In genomic region chr7:110245128-110245527, GRCm38 (mm10) we compare ENCODE assay signal across 16 mouse cellular contexts. TPM values are rescaled to one million over a fixed set of nuclear protein-coding genes. Genes with fewer than 3 reads are reported as not detected.
DNase-seq lines count a peak whose midpoint lies in the region; ATAC-seq and TF ChIP-seq lines count a peak whose summit lies in the region.
"Had no signal": no experiment of that assay in that cellular context is flagged by ENCODE, and none has a peak within 500 bp of the region (broad histone marks: within the 10 kb centered on the region; RNA-seq: fewer than 3 reads in every experiment).

No protein-coding gene starts in this region.

- no peak for DNase-seq in embryonic facial prominence, embryonic 10.5 days (ENCODE audit: low spot score)
- peak; percentile 71 for DNase-seq in gastrocnemius, adult 2 months
- DNase-seq in heart, embryonic 10.5 days (ENCODE audit: low spot score) = no peak
- DNase-seq in heart, postnatal 36 days = peak; percentile 49 to 55
- no peak for DNase-seq in kidney, postnatal 4 days
- DNase-seq: layer of hippocampus, adult 9-11 months; liver, embryonic 13.5 days; lung, postnatal 36 days; thymus, postnatal 14 days had no signal

- no peak overlapping the region for H3K4me2 ChIP-seq in embryonic facial prominence, embryonic 15.5 days (replicated peaks)
- H3K4me2 ChIP-seq in intestine, postnatal 0 days (replicated peaks; ENCODE audit: low read depth) = no peak overlapping the region
- H3K4me2 ChIP-seq: hindbrain, embryonic 15.5 days; liver, embryonic 13.5 days; midbrain, embryonic 13.5 days; neural tube, embryonic 13.5 days had no signal

- no peak for TF ChIP-seq CTCF in gastrocnemius, adult 2 months (IDR thresholded peaks at IDR 0.05)
- TF ChIP-seq CTCF in intestine, postnatal 0 days (IDR thresholded peaks at IDR 0.05; ENCODE audit: low read depth) = no peak

- H3K4me1 ChIP-seq in embryonic facial prominence, embryonic 15.5 days = peaks cover 14% of the 10 kb centered on the region; the same call in 1 of the 2 replicates
- no peaks in the 10 kb centered on the region for H3K4me1 ChIP-seq in embryonic facial prominence, embryonic 10.5 days
- H3K4me1 ChIP-seq in heart, embryonic 10.5 days = peaks cover 17% of the 10 kb centered on the region; the same call in 1 of the 2 replicates
- H3K4me1 ChIP-seq in intestine, postnatal 0 days (replicated peaks; ENCODE audit: control insufficient read depth, insufficient read depth, low read length) = no peaks in the 10 kb centered on the region
- H3K4me1 ChIP-seq: hindbrain, embryonic 15.5 days; liver, embryonic 13.5 days; midbrain, embryonic 13.5 days; neural tube, embryonic 13.5 days had no signal

- H3K4me3 ChIP-seq in embryonic facial prominence, embryonic 15.5 days (replicated peaks) = no peak overlapping the region
- H3K4me3 ChIP-seq in embryonic facial prominence, embryonic 10.5 days = no peak overlapping the region
- no peak overlapping the region; the same call in 1 of the 2 replicates for H3K4me3 ChIP-seq in gastrocnemius, adult 2 months
- H3K4me3 ChIP-seq in heart, embryonic 10.5 days = no peak overlapping the region
- H3K4me3 ChIP-seq in intestine, postnatal 0 days (ENCODE audit: low read depth, low read length) = no peak overlapping the region
- H3K4me3 ChIP-seq: erythroblast, embryonic 14.5 days; hindbrain, embryonic 15.5 days; liver, embryonic 13.5 days; midbrain, embryonic 13.5 days; neural tube, embryonic 13.5 days had no signal

- H3K9me3 ChIP-seq in embryonic facial prominence, embryonic 15.5 days (replicated peaks) = no peaks in the 10 kb centered on the region
- H3K9me3 ChIP-seq in embryonic facial prominence, embryonic 10.5 days = no peaks in the 10 kb centered on the region
- H3K9me3 ChIP-seq in heart, embryonic 10.5 days = no peaks in the 10 kb centered on the region
- no peaks in the 10 kb centered on the region for H3K9me3 ChIP-seq in intestine, postnatal 0 days (ENCODE audit: control insufficient read depth)
- H3K9me3 ChIP-seq: hindbrain, embryonic 15.5 days; liver, embryonic 13.5 days; midbrain, embryonic 13.5 days; neural tube, embryonic 13.5 days had no signal

- WGBS in embryonic facial prominence, embryonic 15.5 days = 92% methylated on average over 9 of the region's 9 CpGs
- 95% methylated on average over 9 of the region's 9 CpGs for WGBS in embryonic facial prominence, embryonic 10.5 days
- WGBS in heart, embryonic 10.5 days = 75% methylated on average over 9 of the region's 9 CpGs
- WGBS in intestine, postnatal 0 days = 92% methylated on average over 9 of the region's 9 CpGs

- no peaks in the 10 kb centered on the region for H3K27me3 ChIP-seq in embryonic facial prominence, embryonic 15.5 days
- H3K27me3 ChIP-seq in embryonic facial prominence, embryonic 10.5 days (replicated peaks; ENCODE audit: low read depth, poor library complexity, severe bottlenecking) = no peaks in the 10 kb centered on the region
- H3K27me3 ChIP-seq in heart, embryonic 10.5 days (ENCODE audit: insufficient read depth, poor library complexity, severe bottlenecking) = no peaks in the 10 kb centered on the region
- H3K27me3 ChIP-seq in intestine, postnatal 0 days (replicated peaks; ENCODE audit: control insufficient read depth, insufficient read depth, low read length) = no peaks in the 10 kb centered on the region
- H3K27me3 ChIP-seq: hindbrain, embryonic 15.5 days; liver, embryonic 13.5 days; midbrain, embryonic 13.5 days; neural tube, embryonic 13.5 days had no signal

- ATAC-seq in embryonic facial prominence, embryonic 15.5 days (ENCODE audit: insufficient number of reproducible peaks, low FRiP score, low TSS enrichment, low read depth) = no peak
- ATAC-seq in intestine, postnatal 0 days = no peak
- ATAC-seq in monocyte, adult 5-6 weeks (replicated peaks; ENCODE audit: insufficient number of reproducible peaks, low FRiP score, low TSS enrichment, poor library complexity, severe bottlenecking) = no peak
- ATAC-seq: midbrain, embryonic 13.5 days had no signal

- no peak overlapping the region for H3K9ac ChIP-seq in embryonic facial prominence, embryonic 15.5 days
- no peak overlapping the region for H3K9ac ChIP-seq in intestine, postnatal 0 days (ENCODE audit: low read depth, low read length)
- H3K9ac ChIP-seq: hindbrain, embryonic 15.5 days; liver, embryonic 13.5 days; midbrain, embryonic 13.5 days; neural tube, embryonic 13.5 days had no signal

- H3K36me3 ChIP-seq in embryonic facial prominence, embryonic 15.5 days = 0 out of 2 replicates have a peak, but pooled peaks cover 7% of the 10 kb centered on the region
- peaks cover 36% of the 10 kb centered on the region for H3K36me3 ChIP-seq in embryonic facial prominence, embryonic 10.5 days (replicated peaks)
- 0 out of 2 replicates have a peak, but pooled peaks cover 5% of the 10 kb centered on the region for H3K36me3 ChIP-seq in heart, embryonic 10.5 days
- 0 out of 2 replicates have a peak, but pooled peaks cover 8% of the 10 kb centered on the region for H3K36me3 ChIP-seq in intestine, postnatal 0 days (ENCODE audit: control insufficient read depth, insufficient read depth)
- H3K36me3 ChIP-seq: hindbrain, embryonic 15.5 days; midbrain, embryonic 13.5 days; neural tube, embryonic 13.5 days had no signal

- intact Hi-C loops in gastrocnemius, adult 2 months (cut with DNase I) = no loop called here
- intact Hi-C loops in heart, postnatal 36 days (cut with DNase I) = no loop called here

- 0 out of 2 replicates have a peak overlapping the region, but pooled peaks have one; percentile 44 for H3K27ac ChIP-seq in embryonic facial prominence, embryonic 15.5 days (replicated peaks)
- H3K27ac ChIP-seq in embryonic facial prominence, embryonic 10.5 days (replicated peaks) = no peak overlapping the region
- peak overlapping the region; percentile 50 for H3K27ac ChIP-seq in gastrocnemius, adult 2 months
- peak overlapping the region; percentile 52; the same call in 1 of the 2 replicates for H3K27ac ChIP-seq in heart, embryonic 10.5 days
- no peak overlapping the region for H3K27ac ChIP-seq in intestine, postnatal 0 days (ENCODE audit: low read depth, low read length)
- H3K27ac ChIP-seq: hindbrain, embryonic 15.5 days; liver, embryonic 13.5 days; midbrain, embryonic 13.5 days; neural tube, embryonic 13.5 days had no signal

RNA-seq across cellular contexts. Expression of gene Swap70, which starts 23.6 kb away (rescaled TPM):
- polyA plus RNA-seq in embryonic facial prominence, embryonic 15.5 days (2015; fragmentation: Nextera tagmentation; extraction: Ambion mirVana) = 33.2 TPM in 2 replicates
- polyA plus RNA-seq in embryonic facial prominence, embryonic 10.5 days (2016; fragmentation: Nextera tagmentation; extraction: Ambion mirVana) = 30.7 and 32.4 TPM in 2 replicates
- 1 to 10 TPM; 4.8 to 7.2 TPM for total RNA-seq in gastrocnemius, adult 2 months (2021)
- polyA plus RNA-seq in heart, embryonic 10.5 days (2016; fragmentation: Nextera tagmentation; extraction: Ambion mirVana) = 22.8 and 26.6 TPM in 2 replicates
- 10 to 100 TPM; 12.9 to 15.3 TPM for total RNA-seq in heart, postnatal 36 days (2021)
- 11.1 and 12.9 TPM in 2 replicates for polyA plus RNA-seq in intestine, postnatal 0 days (2015; fragmentation: Nextera tagmentation; extraction: Ambion mirVana)
- 76.0 to 118 TPM (median 83.2 TPM) in 3 replicates for total RNA-seq in monocyte, adult 5-6 weeks (2017)

Comparison
In these comparisons a context has a peak if more than half of its experiments do, and no peak if none do; other contexts are left out.
1. H3K27ac ChIP-seq: peak in embryonic facial prominence, embryonic 15.5 days (single experiment), gastrocnemius, adult 2 months (single experiment) and heart, embryonic 10.5 days (single experiment); none in embryonic facial prominence, embryonic 10.5 days (single experiment) and intestine, postnatal 0 days (single experiment).
2. DNase-seq: peak in gastrocnemius, adult 2 months (single experiment) and heart, postnatal 36 days (2 of 2); none in embryonic facial prominence, embryonic 10.5 days (single experiment), heart, embryonic 10.5 days (single experiment) and kidney, postnatal 4 days (0 of 2).